Mouse (Mus musculus): ENCODE results near the gene Olfr1098. TPM values are rescaled to one million over a fixed set of nuclear protein-coding genes. Genes with fewer than 3 reads are reported as not detected.

Gene Olfr1098
- polyA plus RNA-seq (2015; fragmentation: Nextera tagmentation; extraction: Ambion mirVana), result not detected in 2 replicates

GRCm38 (mm10) chr2:86924445-86924844, at the start of gene Olfr1098:
TSS of gene Olfr1098 (minus strand) at chr2:86924545.

GRCm38 (mm10) chr2:86960593-86960992, 36.2 kb upstream of the Olfr1098 start, which contains the start of gene Olfr1099:
TSS of gene Olfr1099 (minus strand) at chr2:86960693.

GRCm38 (mm10) chr2:86892116-86892515, 32.2 kb downstream of the Olfr1098 start, which contains the start of gene Olfr1097:
TSS of gene Olfr1097 (minus strand) at chr2:86892216.

GRCm38 (mm10) chr2:86874702-86875101, 49.6 kb downstream of the Olfr1098 start, which contains the start of gene Gm13723:
TSS of gene Gm13723 (minus strand) at chr2:86874802.

Other genes starting within 250 kb of the Olfr1098 start
- gene Olfr1086, start 244.5 kb downstream of the Olfr1098 start, polyA plus RNA-seq (2015; fragmentation: Nextera tagmentation; extraction: Ambion mirVana), result not detected in 2 replicates
- gene Olfr1087, start 226.2 kb downstream of the Olfr1098 start, polyA plus RNA-seq (2015; fragmentation: Nextera tagmentation; extraction: Ambion mirVana), result not detected in 2 replicates
- not detected in 2 replicates for gene Olfr1089, start 190.8 kb downstream of the Olfr1098 start, polyA plus RNA-seq (2015; fragmentation: Nextera tagmentation; extraction: Ambion mirVana)
- gene Olfr1090, start 165.6 kb downstream of the Olfr1098 start, polyA plus RNA-seq (2015; fragmentation: Nextera tagmentation; extraction: Ambion mirVana), result not detected in 2 replicates
- not detected in 2 replicates for gene Olfr1093, start 142.1 kb downstream of the Olfr1098 start, polyA plus RNA-seq (2015; fragmentation: Nextera tagmentation; extraction: Ambion mirVana)
- not detected in 2 replicates for gene Olfr141, start 114.5 kb downstream of the Olfr1098 start, polyA plus RNA-seq (2015; fragmentation: Nextera tagmentation; extraction: Ambion mirVana)
- gene Olfr1094, start 99.9 kb downstream of the Olfr1098 start, polyA plus RNA-seq (2015; fragmentation: Nextera tagmentation; extraction: Ambion mirVana), result not detected in 2 replicates
- gene Olfr1095, start 72.8 kb downstream of the Olfr1098 start, polyA plus RNA-seq (2015; fragmentation: Nextera tagmentation; extraction: Ambion mirVana), result not detected in 2 replicates
- gene Gm13723, start 49.7 kb downstream of the Olfr1098 start, polyA plus RNA-seq (2015; fragmentation: Nextera tagmentation; extraction: Ambion mirVana), result not detected in 2 replicates
- gene Olfr1097, start 32.3 kb downstream of the Olfr1098 start, polyA plus RNA-seq (2015; fragmentation: Nextera tagmentation; extraction: Ambion mirVana), result not detected in 2 replicates
- not detected in 2 replicates for gene Olfr1099, start 36.1 kb upstream of the Olfr1098 start, polyA plus RNA-seq (2015; fragmentation: Nextera tagmentation; extraction: Ambion mirVana)
- gene Olfr1100, start 55.4 kb upstream of the Olfr1098 start, polyA plus RNA-seq (2015; fragmentation: Nextera tagmentation; extraction: Ambion mirVana), result not detected in 2 replicates
- not detected in 2 replicates for gene Olfr1101, start 66.7 kb upstream of the Olfr1098 start, polyA plus RNA-seq (2015; fragmentation: Nextera tagmentation; extraction: Ambion mirVana)
- not detected in 2 replicates for gene Olfr1102, start 73.9 kb upstream of the Olfr1098 start, polyA plus RNA-seq (2015; fragmentation: Nextera tagmentation; extraction: Ambion mirVana)
- gene Olfr1104, start 102.5 kb upstream of the Olfr1098 start, polyA plus RNA-seq (2015; fragmentation: Nextera tagmentation; extraction: Ambion mirVana), result not detected in 2 replicates
- not detected in 2 replicates for gene Olfr1105, start 112.0 kb upstream of the Olfr1098 start, polyA plus RNA-seq (2015; fragmentation: Nextera tagmentation; extraction: Ambion mirVana)
- not detected in 2 replicates for gene Olfr1106, start 127.7 kb upstream of the Olfr1098 start, polyA plus RNA-seq (2015; fragmentation: Nextera tagmentation; extraction: Ambion mirVana)
- not detected in 2 replicates for gene Olfr1107, start 151.3 kb upstream of the Olfr1098 start, polyA plus RNA-seq (2015; fragmentation: Nextera tagmentation; extraction: Ambion mirVana)
- gene Olfr1109, start 171.5 kb upstream of the Olfr1098 start, polyA plus RNA-seq (2015; fragmentation: Nextera tagmentation; extraction: Ambion mirVana), result not detected in 2 replicates
- not detected in 2 replicates for gene Olfr259, start 190.0 kb upstream of the Olfr1098 start, polyA plus RNA-seq (2015; fragmentation: Nextera tagmentation; extraction: Ambion mirVana)
- not detected in 2 replicates for gene Olfr1110, start 215.8 kb upstream of the Olfr1098 start, polyA plus RNA-seq (2015; fragmentation: Nextera tagmentation; extraction: Ambion mirVana)
- gene Olfr1111, start 228.1 kb upstream of the Olfr1098 start, polyA plus RNA-seq (2015; fragmentation: Nextera tagmentation; extraction: Ambion mirVana), result not detected in 2 replicates

All from urinary bladder, postnatal 0 days (tissue).